Mouse (Mus musculus) liver, adult 2 months (tissue): ENCODE measurements around the gene Uck2. TPM values are rescaled to one million over a fixed set of nuclear protein-coding genes. Genes with fewer than 3 reads are reported as not detected.

Source experiments
- DNase-seq: peaks from one replicate; pipeline ENCODE4 v3.0.0-alpha.2; 2011; ENCODE audit warnings: low read depth, low spot score; ENCODE audit errors: extremely low read depth
- H3K27ac ChIP-seq: fragments of 200-500 bp; replicated peaks from 2 replicates; pipeline ENCODE4 v1.5.1; 2012; ENCODE audit warnings: low read depth, mild to moderate bottlenecking, control low read depth, inconsistent platforms, low read length; ENCODE audit not compliant: insufficient read depth
- H3K27me3 ChIP-seq: fragments of 200-500 bp; 2 replicates; pipeline ENCODE4 v1.6.1; 2012; ENCODE audit warnings: mild to moderate bottlenecking, moderate library complexity, low read length, inconsistent platforms; ENCODE audit not compliant: control insufficient read depth, insufficient read depth
- H3K36me3 ChIP-seq: fragments of 200-500 bp; 2 replicates; pipeline ENCODE4 v1.6.1; 2012; ENCODE audit warnings: low read length, inconsistent platforms; ENCODE audit not compliant: control insufficient read depth, insufficient read depth
- H3K4me1 ChIP-seq: fragments of 200-500 bp; 2 replicates; pipeline ENCODE4 v1.6.1; 2011; ENCODE audit warnings: low read length; ENCODE audit not compliant: control insufficient read depth, insufficient read depth
- H3K4me3 ChIP-seq: fragments of 200-500 bp; 2 replicates; pipeline ENCODE4 v1.5.1; 2011; ENCODE audit warnings: low read depth, mild to moderate bottlenecking, control low read depth, low read length, moderate library complexity; ENCODE audit not compliant: insufficient read depth
- H3K79me2 ChIP-seq: fragments of 200-500 bp; 2 replicates; pipeline ENCODE4 v1.6.1; 2012; ENCODE audit warnings: inconsistent platforms, mild to moderate bottlenecking, low read length, moderate library complexity; ENCODE audit not compliant: control insufficient read depth, insufficient read depth
- H3K9ac ChIP-seq: fragments of 200-500 bp; 2 replicates; pipeline ENCODE4 v1.6.1; 2012; ENCODE audit warnings: low read depth, mild to moderate bottlenecking, control low read depth, inconsistent platforms, low read length
- CTCF ChIP-seq: fragments of 200-500 bp; IDR thresholded peaks from 2 replicates; pipeline ENCODE4 v1.5.1; 2011; ENCODE audit warnings: low read depth, low read length, control low read depth
- POLR2A ChIP-seq: fragments of 200-500 bp; IDR thresholded peaks from 2 replicates; pipeline ENCODE4 v1.6.1; 2011; ENCODE audit warnings: low read length, control low read depth; ENCODE audit not compliant: insufficient read depth; ENCODE audit errors: extremely low read depth
- WGBS: fragments of 180-500 bp; shearing (Covaris S2); methylation state at CpG from one replicate; pipeline ENCODE4 v1.1.7; 2018; 5-methylcytosine and 5-hydroxymethylcytosine counted together
- polyA plus RNA-seq: library from polyadenylated mRNA; depleted of rRNA; stranded (reverse); fragments of >200 nt; gene quantifications from 2 replicates; pipeline ENCODE4 v1.2.3, GENCODE M21; 2012
- total RNA-seq: library from RNA; depleted of rRNA; stranded (reverse); fragments of >200 nt; gene quantifications from 2 replicates; pipeline ENCODE4 v1.2.3, GENCODE M21; 2014

The Uck2 gene
- total and polyA plus RNA-seq, 2 experiments, result 7.0 to 7.3 TPM

GRCm38 (mm10) chr1:167283441-167284257, 1.5 kb downstream of the Uck2 start:
- Histone ChIP-seq H3K36me3 (no peaks in the 10 kb centered on the region), H3K27me3 (no peaks in the 10 kb centered on the region), H3K27ac (no peak overlapping the region), H3K79me2 (peaks cover 21% of the 10 kb centered on the region; the same call in 1 of the 2 replicates), H3K4me1 (peaks cover 8% of the 10 kb centered on the region; the same call in 1 of the 2 replicates), H3K4me3 (peak overlapping the region; percentile 77), H3K9ac (peak overlapping the region; percentile 87)
- TF ChIP-seq POLR2A (no peak), CTCF (no peak)
- 6% methylated on average over 44 of the region's 44 CpGs for WGBS
- DNase-seq, result no peak

- peaks cover 21% of the 10 kb centered on the region; the same call in 1 of the 2 replicates for H3K79me2 ChIP-seq
- no peaks in the 10 kb centered on the region for H3K27me3 ChIP-seq
- no peak for DNase-seq
- no peak overlapping the region for H3K9ac ChIP-seq
- WGBS, result 77% methylated on average over 5 of the region's 5 CpGs
- no peak overlapping the region for H3K27ac ChIP-seq
- no peaks in the 10 kb centered on the region for H3K36me3 ChIP-seq
- TF ChIP-seq CTCF (no peak), POLR2A (no peak)
- H3K4me1 ChIP-seq, result peaks cover 8% of the 10 kb centered on the region; the same call in 1 of the 2 replicates
- no peak overlapping the region for H3K4me3 ChIP-seq
Observed at GRCm38 (mm10) chr1:167282768-167283167, 2.4 kb downstream of the Uck2 start.

GRCm38 (mm10) chr1:167282112-167282511, 3.0 kb downstream of the Uck2 start:
- Histone ChIP-seq H3K27me3 (no peaks in the 10 kb centered on the region), H3K27ac (no peak overlapping the region), H3K79me2 (peaks cover 21% of the 10 kb centered on the region; the same call in 1 of the 2 replicates), H3K36me3 (no peaks in the 10 kb centered on the region), H3K4me1 (peaks cover 8% of the 10 kb centered on the region; the same call in 1 of the 2 replicates), H3K4me3 (no peak overlapping the region), H3K9ac (no peak overlapping the region)
- TF ChIP-seq CTCF (no peak), POLR2A (no peak)
- WGBS, result 97% methylated on average over 3 of the region's 3 CpGs
- no peak for DNase-seq

- WGBS, result 88% methylated on average over 10 of the region's 10 CpGs
- Histone ChIP-seq H3K4me1 (0 out of 2 replicates have a peak, but pooled peaks cover 4% of the 10 kb centered on the region), H3K27me3 (no peaks in the 10 kb centered on the region), H3K36me3 (no peaks in the 10 kb centered on the region), H3K9ac (no peak overlapping the region), H3K27ac (no peak overlapping the region), H3K79me2 (peaks cover 24% of the 10 kb centered on the region; the same call in 1 of the 2 replicates), H3K4me3 (no peak overlapping the region)
- no peak for DNase-seq
- TF ChIP-seq CTCF (no peak), POLR2A (no peak)
Observed at GRCm38 (mm10) chr1:167280061-167280460, 5.1 kb downstream of the Uck2 start.

- H3K4me1 ChIP-seq, result 0 out of 2 replicates have a peak, but pooled peaks cover 4% of the 10 kb centered on the region
- H3K9ac ChIP-seq, result no peak overlapping the region
- WGBS, result 93% methylated on average over 13 of the region's 13 CpGs
Observed at GRCm38 (mm10) chr1:167279160-167279715, 5.9 kb downstream of the Uck2 start.

GRCm38 (mm10) chr1:167278395-167278794, 6.7 kb downstream of the Uck2 start:
- no peak for TF ChIP-seq CTCF
- TF ChIP-seq POLR2A, result no peak
- H3K4me1 ChIP-seq, result no peaks in the 10 kb centered on the region

More at GRCm38 (mm10) chr1:167279160-167279715, 5.9 kb downstream of the Uck2 start:
- Histone ChIP-seq H3K4me3 (no peak overlapping the region), H3K36me3 (no peaks in the 10 kb centered on the region), H3K79me2 (peaks cover 18% of the 10 kb centered on the region; the same call in 1 of the 2 replicates), H3K27ac (no peak overlapping the region), H3K27me3 (no peaks in the 10 kb centered on the region)
- TF ChIP-seq POLR2A, result no peak
- no peak for TF ChIP-seq CTCF
- no peak for DNase-seq

More at GRCm38 (mm10) chr1:167278395-167278794, 6.7 kb downstream of the Uck2 start:
- H3K27me3 ChIP-seq, result no peaks in the 10 kb centered on the region
- no peaks in the 10 kb centered on the region for H3K36me3 ChIP-seq
- H3K27ac ChIP-seq, result no peak overlapping the region
- 90% methylated on average over 6 of the region's 6 CpGs for WGBS
- peaks cover 12% of the 10 kb centered on the region; the same call in 1 of the 2 replicates for H3K79me2 ChIP-seq
- H3K4me3 ChIP-seq, result no peak overlapping the region
- no peak for DNase-seq
- H3K9ac ChIP-seq, result no peak overlapping the region
